Mouse (Mus musculus) intestine, embryonic 14.5 days (tissue): Measurements from ENCODE around the gene Tpr. TPM values are rescaled to one million over a fixed set of nuclear protein-coding genes. Genes with fewer than 3 reads are reported as not detected.

Experiments
- ATAC-seq: fragments of 200-750 bp; cut with Nextera tagmentation; replicated peaks from 2 replicates; pipeline ENCODE4 v1.8.0; 2017; ENCODE audit warnings: low read depth, moderate number of reproducible peaks, moderate TSS enrichment, moderate library complexity; ENCODE audit not compliant: low FRiP score, low TSS enrichment
- DNase-seq: peaks from one replicate; pipeline ENCODE4 v3.0.0-alpha.2; 2018; ENCODE audit warnings: low spot score
- H3K27ac ChIP-seq: fragments of 300-500 bp; sonication (generic); 2 replicates; pipeline ENCODE4 v1.5.1; 2014; ENCODE audit warnings: low read depth, mild to moderate bottlenecking, control low read depth
- H3K27me3 ChIP-seq: fragments of 300-500 bp; sonication (generic); replicated peaks from 2 replicates; pipeline ENCODE4 v1.6.1; 2014; ENCODE audit warnings: low read length, control low read depth; ENCODE audit not compliant: control insufficient read depth, insufficient read depth
- H3K36me3 ChIP-seq: fragments of 300-500 bp; sonication (generic); 2 replicates; pipeline ENCODE4 v1.6.1; 2014; ENCODE audit warnings: low read length, control low read depth; ENCODE audit not compliant: control insufficient read depth, insufficient read depth
- H3K4me1 ChIP-seq: fragments of 300-500 bp; sonication (generic); replicated peaks from 2 replicates; pipeline ENCODE4 v1.6.1; 2014; ENCODE audit warnings: low read length, control low read depth, mixed read lengths; ENCODE audit not compliant: control insufficient read depth, insufficient read depth
- H3K4me2 ChIP-seq: fragments of 300-500 bp; sonication (generic); 2 replicates; pipeline ENCODE4 v1.6.1; 2014; ENCODE audit warnings: low read length
- H3K4me3 ChIP-seq: fragments of 300-500 bp; sonication (generic); 2 replicates; pipeline ENCODE4 v1.5.1; 2014; ENCODE audit warnings: low read depth, low read length, control low read depth, mixed read lengths
- H3K9ac ChIP-seq: fragments of 300-500 bp; sonication (generic); 2 replicates; pipeline ENCODE4 v1.6.1; 2014; ENCODE audit warnings: mild to moderate bottlenecking, low read length
- H3K9me3 ChIP-seq: fragments of 300-500 bp; sonication (generic); 2 replicates; pipeline ENCODE4 v1.6.1; 2016; ENCODE audit warnings: low read length, control low read depth; ENCODE audit not compliant: control insufficient read depth
- WGBS: fragments of 180-500 bp; shearing (Covaris S2); extraction: QIAGEN DNeasy Blood & Tissue Kit; methylation state at CpG from one replicate; pipeline ENCODE4 v1.1.7; 2014; 5-methylcytosine and 5-hydroxymethylcytosine counted together
- polyA plus RNA-seq: library from polyadenylated mRNA; unstranded; fragments of >200 nt; fragmentation: Nextera tagmentation; extraction: Ambion mirVana; gene quantifications from 2 replicates; pipeline ENCODE4 v1.2.1, GENCODE M21; 2014

Tpr gene
- polyA plus RNA-seq, 1 experiment from 2014 or later, result 166 TPM

DNA sequence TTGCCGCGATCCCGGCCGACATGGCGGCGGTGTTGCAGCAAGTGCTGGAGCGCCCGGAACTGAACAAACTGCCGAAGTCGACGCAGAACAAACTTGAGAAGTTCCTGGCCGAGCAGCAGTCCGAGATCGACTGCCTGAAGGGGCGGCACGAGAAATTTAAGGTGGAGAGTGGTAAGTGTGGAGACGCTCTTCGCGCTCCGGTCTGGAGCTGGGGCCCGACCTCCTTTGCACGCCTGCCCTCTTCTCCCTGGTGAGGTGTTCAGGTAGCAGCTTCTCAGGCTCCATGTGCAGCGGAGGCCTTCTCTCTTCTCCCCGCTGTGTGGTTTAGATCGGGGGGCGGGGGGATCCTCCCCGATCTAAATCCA is 832 bp downstream of the Tpr start:
- ATAC-seq (peak; percentile 54), DNase-seq (no peak)
- Histone ChIP-seq H3K4me3 (peak overlapping the region; percentile 84), H3K4me1 (no peaks in the 10 kb centered on the region), H3K9me3 (no peaks in the 10 kb centered on the region), H3K27ac (peak overlapping the region; percentile 89), H3K4me2 (peak overlapping the region; percentile 61), H3K36me3 (peaks cover 47% of the 10 kb centered on the region), H3K27me3 (no peaks in the 10 kb centered on the region), H3K9ac (peak overlapping the region; percentile 90)
- 2% methylated on average over 27 of the region's 27 CpGs for WGBS

DNA sequence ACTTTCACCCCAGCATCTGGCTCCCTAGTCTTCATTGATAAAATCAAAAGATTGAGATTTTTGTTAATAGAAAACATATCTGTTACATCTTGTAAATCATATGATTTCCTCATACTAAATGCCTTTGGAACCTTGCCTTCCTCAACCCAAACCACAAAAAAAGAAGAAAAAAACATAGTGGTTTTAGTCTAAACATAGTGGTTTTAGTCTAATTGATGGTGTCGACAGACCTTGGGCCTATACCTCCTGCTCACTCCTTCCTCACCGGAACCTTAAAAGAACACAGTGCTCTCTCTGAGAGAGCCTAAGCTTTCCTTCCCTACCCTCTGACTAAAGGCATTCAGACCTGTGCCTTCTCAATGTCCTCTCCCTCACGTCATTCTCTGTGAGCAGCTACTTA is 3.4 kb downstream of the Tpr start:
- no peak overlapping the region for H3K4me2 ChIP-seq
- H3K9ac ChIP-seq, result no peak overlapping the region
- H3K4me3 ChIP-seq, result no peak overlapping the region
- DNase-seq (no peak), ATAC-seq (no peak)
- 89% methylated on average over 3 of the region's 3 CpGs for WGBS
- H3K27ac ChIP-seq, result no peak overlapping the region
- no peaks in the 10 kb centered on the region for H3K4me1 ChIP-seq
- H3K36me3 ChIP-seq, result peaks cover 50% of the 10 kb centered on the region
- no peaks in the 10 kb centered on the region for H3K27me3 ChIP-seq
- no peaks in the 10 kb centered on the region for H3K9me3 ChIP-seq

GRCm38 (mm10) chr1:150403914-150404313 is 11.3 kb downstream of the Tpr start:
- no peak for DNase-seq
- Histone ChIP-seq H3K36me3 (peaks cover 78% of the 10 kb centered on the region), H3K27ac (no peak overlapping the region), H3K4me2 (no peak overlapping the region), H3K27me3 (no peaks in the 10 kb centered on the region), H3K9me3 (no peaks in the 10 kb centered on the region), H3K4me3 (no peak overlapping the region), H3K9ac (no peak overlapping the region), H3K4me1 (no peaks in the 10 kb centered on the region)
- WGBS, result 91% methylated on average over 3 of the region's 3 CpGs
- ATAC-seq, result no peak

DNA sequence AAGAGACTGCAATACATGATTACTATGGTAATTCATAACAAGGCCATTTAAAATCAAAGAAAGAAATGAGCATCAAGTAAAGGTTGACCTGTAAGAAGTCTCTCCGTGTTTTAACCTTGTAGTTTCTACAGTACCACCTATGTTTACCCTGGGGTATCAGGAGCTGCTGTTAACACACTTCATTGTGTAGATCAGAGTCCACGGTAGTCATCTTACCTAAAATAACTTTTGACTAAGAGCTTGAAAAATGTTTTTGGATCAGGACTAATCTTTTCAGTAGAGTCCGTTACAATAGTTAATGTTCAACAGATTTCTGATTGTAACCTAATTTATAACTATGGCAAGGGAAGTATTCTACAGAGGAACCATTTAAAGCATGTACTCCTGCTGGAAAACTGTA is 11.9 kb downstream of the Tpr start:
- peaks cover 79% of the 10 kb centered on the region for H3K36me3 ChIP-seq
- no peak overlapping the region for H3K4me3 ChIP-seq
- H3K27ac ChIP-seq, result no peak overlapping the region

DNA sequence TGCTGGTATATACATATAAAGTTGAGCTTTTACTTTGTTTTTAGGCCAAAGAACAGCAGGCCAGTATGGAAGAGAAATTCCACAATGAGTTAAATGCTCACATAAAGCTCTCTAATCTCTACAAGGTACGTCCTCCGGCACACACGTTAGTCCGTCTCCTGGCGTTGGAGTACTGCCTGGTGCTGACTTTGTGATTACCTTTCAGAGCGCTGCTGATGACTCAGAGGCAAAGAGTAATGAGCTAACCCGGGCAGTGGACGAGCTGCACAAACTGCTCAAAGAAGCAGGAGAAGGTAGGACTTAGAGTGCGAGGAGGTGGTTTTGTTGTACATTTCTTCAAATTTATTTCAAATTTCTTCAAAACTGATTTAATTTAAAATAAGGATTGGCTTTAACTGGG is 14.6 kb downstream of the Tpr start:
- 83% methylated on average over 9 of the region's 9 CpGs for WGBS
- no peak for DNase-seq
- H3K27ac ChIP-seq, result no peak overlapping the region
- no peaks in the 10 kb centered on the region for H3K9me3 ChIP-seq
- no peak for ATAC-seq
- no peak overlapping the region for H3K4me2 ChIP-seq
- no peaks in the 10 kb centered on the region for H3K27me3 ChIP-seq
- no peak overlapping the region for H3K9ac ChIP-seq
- H3K36me3 ChIP-seq, result peaks cover 92% of the 10 kb centered on the region
- H3K4me1 ChIP-seq, result no peaks in the 10 kb centered on the region
- no peak overlapping the region for H3K4me3 ChIP-seq

More for the DNA sequence above, 11.9 kb downstream of the Tpr start:
- Histone ChIP-seq H3K9ac (no peak overlapping the region), H3K9me3 (no peaks in the 10 kb centered on the region), H3K4me1 (no peaks in the 10 kb centered on the region), H3K4me2 (no peak overlapping the region), H3K27me3 (no peaks in the 10 kb centered on the region)
- ATAC-seq (no peak), DNase-seq (no peak)
- WGBS, result 86% methylated on average over 3 of the region's 3 CpGs

GRCm38 (mm10) chr1:150409996-150410395 is 17.4 kb downstream of the Tpr start:
- H3K9ac ChIP-seq, result no peak overlapping the region
- DNase-seq, result no peak
- H3K4me3 ChIP-seq, result no peak overlapping the region
- H3K27me3 ChIP-seq, result no peaks in the 10 kb centered on the region
- no peak for ATAC-seq
- no peak overlapping the region for H3K4me2 ChIP-seq
- WGBS, result 95% methylated on average over 6 of the region's 6 CpGs
- H3K9me3 ChIP-seq, result no peaks in the 10 kb centered on the region
- H3K36me3 ChIP-seq, result peaks cover 97% of the 10 kb centered on the region
- H3K27ac ChIP-seq, result no peak overlapping the region
- no peaks in the 10 kb centered on the region for H3K4me1 ChIP-seq

GRCm38 (mm10) chr1:150416006-150416405 is 23.4 kb downstream of the Tpr start:
- Histone ChIP-seq H3K4me2 (no peak overlapping the region), H3K4me1 (no peaks in the 10 kb centered on the region), H3K9ac (no peak overlapping the region), H3K4me3 (no peak overlapping the region), H3K36me3 (peaks cover 89% of the 10 kb centered on the region), H3K9me3 (no peaks in the 10 kb centered on the region), H3K27ac (no peak overlapping the region), H3K27me3 (no peaks in the 10 kb centered on the region)
- ATAC-seq (no peak), DNase-seq (no peak)
- WGBS, result 95% methylated on average over 3 of the region's 3 CpGs

- DNase-seq (no peak), ATAC-seq (no peak)
- no peak overlapping the region for H3K4me3 ChIP-seq
- no peaks in the 10 kb centered on the region for H3K9me3 ChIP-seq
- H3K36me3 ChIP-seq, result peaks cover 90% of the 10 kb centered on the region
- H3K27ac ChIP-seq, result no peak overlapping the region
- 93% methylated on average over 4 of the region's 4 CpGs for WGBS
- no peaks in the 10 kb centered on the region for H3K27me3 ChIP-seq
- no peak overlapping the region for H3K9ac ChIP-seq
- H3K4me1 ChIP-seq, result no peaks in the 10 kb centered on the region
- H3K4me2 ChIP-seq, result no peak overlapping the region
These were observed 25.8 kb downstream of the Tpr start for GRCm38 (mm10) chr1:150418426-150418825.

DNA sequence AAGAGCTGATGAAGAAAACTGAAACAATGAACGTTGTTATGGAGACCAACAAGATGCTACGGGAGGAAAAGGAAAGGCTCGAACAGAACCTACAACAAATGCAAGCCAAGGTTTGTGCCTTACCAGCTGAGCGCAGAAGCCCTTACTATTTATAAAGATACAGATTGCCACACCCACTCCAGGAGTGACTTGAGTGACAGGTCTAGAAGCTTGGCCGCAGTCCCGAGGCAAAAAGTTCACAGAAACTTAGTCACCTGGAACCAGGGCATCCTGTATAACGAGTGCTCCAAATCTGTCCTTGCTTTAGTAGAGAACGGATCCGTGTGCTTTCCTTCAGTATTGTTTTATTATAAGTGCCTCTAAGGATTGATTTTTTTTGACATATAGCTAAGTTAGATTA is 33.0 kb downstream of the Tpr start:
- Histone ChIP-seq H3K9ac (no peak overlapping the region), H3K27ac (no peak overlapping the region), H3K4me2 (no peak overlapping the region), H3K4me3 (no peak overlapping the region), H3K36me3 (peaks cover 92% of the 10 kb centered on the region), H3K4me1 (no peaks in the 10 kb centered on the region), H3K27me3 (no peaks in the 10 kb centered on the region), H3K9me3 (no peaks in the 10 kb centered on the region)
- no peak for ATAC-seq
- WGBS, result 93% methylated on average over 9 of the region's 9 CpGs
- DNase-seq, result no peak
